Mouse (Mus musculus): ENCODE results near the gene Mllt10.
"Not testable (repeated sequence)": the region's sequence is repeated elsewhere in the genome, so short reads cannot be mapped to it uniquely, and the experiment has no call there.

Gene Mllt10

DNA sequence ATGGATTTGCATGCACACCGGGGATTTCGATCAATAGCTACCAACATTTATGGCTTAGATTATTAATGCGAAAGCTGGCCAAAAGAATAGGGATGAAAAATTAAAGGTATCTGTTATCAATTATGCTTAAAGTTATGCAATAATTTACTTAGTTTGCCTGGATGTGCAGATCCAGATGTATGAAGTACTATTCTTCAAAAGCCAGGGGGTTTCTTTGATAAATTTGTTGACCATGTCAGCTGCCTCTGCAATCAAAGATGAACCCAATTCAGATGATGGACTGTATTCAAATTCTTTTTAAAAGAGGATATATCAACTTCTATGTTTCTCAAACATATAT is 3.2 kb upstream of the Mllt10 start:
- no peak for DNase-seq (ENCODE audit: low spot score)

DNA sequence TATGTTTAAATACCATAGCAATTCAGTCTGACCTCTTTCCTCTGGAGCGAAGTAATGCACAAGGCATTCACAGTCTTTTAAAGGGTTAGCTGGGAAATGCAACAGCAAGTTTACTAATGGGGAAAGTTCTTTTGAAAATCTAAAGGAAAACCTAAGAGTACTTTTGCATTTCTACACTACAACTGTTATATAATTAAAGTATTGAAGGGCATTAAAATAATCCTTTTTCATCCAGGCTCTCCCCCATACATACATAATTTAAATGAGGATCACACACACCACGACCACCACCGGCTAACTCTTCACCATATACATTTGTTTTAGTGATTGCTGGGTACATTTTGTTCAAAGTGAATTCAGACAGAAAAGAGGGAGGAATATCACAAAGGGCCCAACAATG is 2.5 kb upstream of the Mllt10 start:
- no peak for DNase-seq (ENCODE audit: low spot score)

DNA sequence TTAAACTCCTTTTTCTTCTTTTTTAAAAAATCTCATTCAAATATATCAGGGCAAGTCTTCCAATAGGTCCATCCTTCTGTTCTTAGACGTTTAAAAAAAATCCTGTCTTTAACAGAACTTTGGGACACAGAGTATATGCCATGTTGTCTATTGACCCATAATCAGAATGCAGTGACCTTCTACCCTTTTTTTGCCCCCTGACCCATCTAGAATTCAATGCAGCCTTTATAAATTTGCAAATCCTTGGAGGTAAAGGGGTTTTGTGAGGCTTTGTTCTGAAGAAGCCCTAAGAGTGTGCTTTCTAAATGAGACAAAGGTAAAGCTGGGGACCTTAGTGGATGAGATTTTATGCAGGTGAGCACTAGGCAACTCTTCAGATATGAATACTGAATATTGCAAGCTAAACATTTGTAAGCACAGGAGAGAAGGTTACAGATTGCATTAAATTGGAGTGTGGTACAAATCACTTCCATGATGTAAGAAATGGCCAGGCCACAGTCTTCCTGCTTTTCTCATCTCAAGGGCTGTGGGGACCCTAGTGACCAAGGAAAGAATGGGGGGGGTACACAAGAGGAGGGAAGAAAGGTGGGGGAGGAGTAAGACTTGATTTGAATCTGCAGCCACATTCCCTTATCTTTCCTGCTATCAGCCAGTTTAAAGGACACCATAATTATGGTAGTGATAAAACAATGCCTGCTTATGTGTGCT is 1.6 kb upstream of the Mllt10 start:
- DNase-seq (ENCODE audit: low spot score), result no peak

DNA sequence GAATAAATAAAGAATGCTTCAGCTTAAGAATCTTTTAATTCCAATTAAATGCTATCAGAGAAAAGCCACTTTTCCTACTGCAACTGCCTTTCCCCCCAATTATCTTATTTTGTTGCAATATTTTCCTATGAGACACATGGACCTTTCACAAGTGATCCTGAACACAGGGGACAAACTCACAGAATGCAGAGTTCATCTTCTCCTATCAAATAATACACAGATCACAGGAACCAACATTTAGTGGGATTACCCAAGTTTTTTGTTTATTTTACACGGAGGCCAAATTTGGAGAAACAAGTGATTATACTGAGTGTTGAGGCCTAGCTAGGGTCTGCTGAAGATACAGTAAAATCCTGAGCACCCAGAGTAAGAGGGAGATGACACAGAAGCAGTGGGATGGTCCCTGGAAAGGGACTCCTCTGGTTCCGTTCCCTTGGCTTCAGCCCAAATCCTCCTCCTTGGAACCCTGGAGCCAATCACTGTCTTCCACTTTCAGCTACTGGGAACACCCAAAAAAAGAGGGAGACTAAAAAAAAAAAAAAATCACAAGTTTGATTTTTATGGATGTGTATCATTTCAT is 996 bp upstream of the Mllt10 start:
- DNase-seq (ENCODE audit: low spot score), result no peak

- no peak for DNase-seq (ENCODE audit: low spot score)
Measured at GRCm38 (mm10) chr2:18055929-18056785, 1.1 kb downstream of the Mllt10 start.

DNA sequence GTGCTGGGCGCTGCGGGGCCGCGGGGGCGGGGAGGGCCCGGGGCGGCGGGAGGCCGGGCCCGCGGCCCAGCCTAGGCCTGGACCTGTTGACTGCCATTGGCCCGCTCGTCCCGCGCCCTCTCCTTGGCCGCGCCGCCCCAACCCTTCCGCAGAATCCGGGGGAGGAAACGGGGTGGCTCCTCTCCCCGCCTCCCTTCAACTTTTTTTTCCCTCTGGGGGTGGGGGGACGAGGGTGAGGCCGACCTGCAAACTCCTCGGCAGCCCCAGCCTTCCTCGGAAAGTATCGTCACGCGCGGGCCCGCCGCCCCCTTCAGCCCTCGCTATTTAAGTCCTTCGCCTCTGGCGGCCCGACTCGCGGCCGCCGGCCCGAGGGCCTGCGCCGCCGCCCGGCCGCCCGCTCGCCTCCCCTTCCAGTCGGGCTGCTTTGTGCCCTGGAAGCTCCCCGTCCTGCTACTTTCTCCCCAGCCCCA is 1.8 kb downstream of the Mllt10 start:
- no peak for DNase-seq (ENCODE audit: low spot score)

- no peak for DNase-seq (ENCODE audit: low spot score)
Measured at GRCm38 (mm10) chr2:18057336-18058145, 2.5 kb downstream of the Mllt10 start.

- DNase-seq (ENCODE audit: low spot score), result no peak
Measured at GRCm38 (mm10) chr2:18058146-18058708, 3.2 kb downstream of the Mllt10 start.

DNA sequence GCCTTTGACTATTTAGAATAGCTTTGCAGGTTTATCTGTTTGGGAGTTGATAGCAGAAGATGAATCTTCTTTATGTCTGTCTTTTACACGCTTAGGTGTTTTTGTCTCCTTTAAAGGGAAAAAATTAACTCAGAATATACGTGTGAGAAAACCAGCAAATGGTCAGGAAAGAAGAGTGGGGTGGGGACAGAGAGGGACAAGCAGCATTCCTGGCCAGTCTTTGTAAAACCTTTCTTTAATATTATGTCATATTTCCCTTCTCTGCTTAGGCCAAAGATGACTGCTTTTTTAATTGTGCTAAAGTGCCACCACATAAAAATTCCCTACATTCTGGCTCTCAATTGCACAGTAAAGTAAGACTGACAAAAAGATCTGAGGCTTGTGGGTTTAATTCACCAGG is 4.0 kb downstream of the Mllt10 start:
- DNase-seq (ENCODE audit: low spot score), result no peak

- no peak for DNase-seq (ENCODE audit: low spot score)
Measured at GRCm38 (mm10) chr2:18059891-18060290, 4.9 kb downstream of the Mllt10 start.

DNA sequence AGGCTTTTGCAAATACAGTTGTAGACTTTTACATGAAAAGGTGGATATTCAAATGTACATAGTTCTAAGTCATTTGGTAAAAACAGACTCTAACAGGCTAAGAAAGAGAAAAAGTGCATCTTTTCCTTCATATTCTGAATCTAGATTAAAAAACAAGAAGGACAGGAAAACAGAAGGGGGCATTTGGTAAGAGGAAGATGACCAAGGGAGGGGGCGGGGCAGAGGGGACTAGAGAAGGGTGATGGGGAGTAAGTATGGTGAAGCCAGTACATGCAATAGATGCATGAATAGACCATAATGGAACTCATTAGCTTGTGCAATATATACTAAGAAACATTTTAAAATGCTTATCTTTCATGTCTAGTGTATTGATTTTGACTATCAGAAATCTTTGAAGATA is 5.4 kb downstream of the Mllt10 start:
- no peak for DNase-seq (ENCODE audit: low spot score)

DNA sequence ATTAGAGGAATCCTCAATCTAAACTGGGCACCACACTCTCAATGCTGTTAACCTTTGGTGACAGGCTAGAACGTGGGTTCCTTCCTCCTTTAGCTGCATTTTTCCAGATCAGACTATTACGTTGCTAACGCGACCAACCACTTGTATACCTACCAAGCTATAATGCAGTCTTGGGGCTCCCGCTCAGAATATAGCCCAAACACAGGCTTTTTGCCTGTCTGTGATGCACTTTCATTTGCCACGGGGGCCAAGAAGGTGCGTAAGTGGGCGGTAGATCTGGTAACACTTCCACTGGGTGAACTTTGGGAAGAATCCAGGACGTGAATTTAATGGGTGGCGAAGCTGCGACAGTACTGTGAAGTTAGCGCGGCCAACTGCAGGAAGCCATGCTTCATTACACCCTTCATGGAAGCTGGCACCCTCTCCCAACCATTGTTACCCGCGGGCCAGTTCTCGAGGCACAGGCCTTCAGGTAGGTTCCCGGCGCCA is 8.8 kb downstream of the Mllt10 start:
- DNase-seq (ENCODE audit: low spot score), result no peak

DNA sequence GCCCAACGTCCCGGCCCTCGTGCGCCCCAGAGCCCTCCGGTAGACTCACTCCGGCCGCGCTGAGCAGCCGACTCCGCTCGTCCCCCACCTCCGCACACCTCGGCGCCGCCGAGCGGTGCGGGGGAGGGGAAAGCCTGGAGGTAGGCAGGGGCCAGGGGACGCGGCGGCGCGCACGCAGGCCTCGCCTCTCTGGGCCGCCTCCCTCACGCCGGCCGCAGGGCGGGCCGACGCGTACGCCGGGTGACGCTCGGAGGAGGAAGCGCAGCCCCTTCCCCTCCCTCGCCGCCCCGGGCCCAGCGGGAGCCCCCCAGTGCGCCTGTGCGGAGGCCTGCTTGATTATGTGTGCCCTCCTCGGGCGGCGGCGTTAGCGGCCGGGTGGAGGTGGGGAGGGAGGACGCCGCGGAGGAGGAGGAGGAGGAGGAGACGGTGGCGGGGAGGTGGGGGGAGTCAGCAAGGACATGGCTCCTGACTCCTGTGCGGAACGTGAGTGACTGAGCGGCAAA is 9.4 kb downstream of the Mllt10 start:
- no peak for DNase-seq (ENCODE audit: low spot score)

GRCm38 (mm10) chr2:18064941-18065707 is 10.1 kb downstream of the Mllt10 start:
- DNase-seq (ENCODE audit: low spot score), result no peak

DNA sequence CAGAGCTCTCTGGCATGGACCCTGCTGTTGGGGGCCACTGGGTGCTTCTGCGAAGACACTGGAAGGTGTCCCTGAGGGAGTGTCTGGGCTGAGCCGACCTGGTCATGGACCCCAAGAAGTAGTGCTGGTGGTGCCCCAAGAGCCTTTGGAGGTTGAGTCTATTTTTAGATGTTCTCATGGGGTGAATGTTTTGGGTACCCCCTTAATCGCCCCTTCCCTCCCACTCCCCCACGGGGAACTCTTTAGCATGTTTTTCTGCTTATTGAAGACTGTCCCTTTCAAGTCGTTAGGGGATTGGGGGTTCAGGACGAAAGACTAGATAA is 10.6 kb downstream of the Mllt10 start:
- DNase-seq (ENCODE audit: low spot score), result no peak

DNA sequence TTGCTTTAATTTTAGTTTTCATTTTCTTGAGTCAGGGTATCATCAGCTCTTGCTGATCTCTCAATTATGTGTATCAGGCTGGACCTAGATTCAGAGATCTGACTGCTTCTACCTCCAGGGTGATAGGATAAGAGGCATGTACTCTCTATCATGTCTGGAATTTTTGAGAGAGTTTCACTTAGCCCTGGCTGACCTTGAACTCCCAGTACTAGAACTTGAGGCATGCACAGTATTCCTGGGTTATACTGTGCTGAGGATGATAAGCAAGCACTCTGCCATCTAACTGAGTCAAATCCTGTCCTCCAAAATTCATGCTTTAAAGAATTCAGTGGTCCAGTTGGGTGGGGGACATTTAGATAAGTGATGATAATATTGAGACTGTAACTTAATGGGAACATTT is 11.4 kb downstream of the Mllt10 start:
- no peak for DNase-seq (ENCODE audit: low spot score)

DNA sequence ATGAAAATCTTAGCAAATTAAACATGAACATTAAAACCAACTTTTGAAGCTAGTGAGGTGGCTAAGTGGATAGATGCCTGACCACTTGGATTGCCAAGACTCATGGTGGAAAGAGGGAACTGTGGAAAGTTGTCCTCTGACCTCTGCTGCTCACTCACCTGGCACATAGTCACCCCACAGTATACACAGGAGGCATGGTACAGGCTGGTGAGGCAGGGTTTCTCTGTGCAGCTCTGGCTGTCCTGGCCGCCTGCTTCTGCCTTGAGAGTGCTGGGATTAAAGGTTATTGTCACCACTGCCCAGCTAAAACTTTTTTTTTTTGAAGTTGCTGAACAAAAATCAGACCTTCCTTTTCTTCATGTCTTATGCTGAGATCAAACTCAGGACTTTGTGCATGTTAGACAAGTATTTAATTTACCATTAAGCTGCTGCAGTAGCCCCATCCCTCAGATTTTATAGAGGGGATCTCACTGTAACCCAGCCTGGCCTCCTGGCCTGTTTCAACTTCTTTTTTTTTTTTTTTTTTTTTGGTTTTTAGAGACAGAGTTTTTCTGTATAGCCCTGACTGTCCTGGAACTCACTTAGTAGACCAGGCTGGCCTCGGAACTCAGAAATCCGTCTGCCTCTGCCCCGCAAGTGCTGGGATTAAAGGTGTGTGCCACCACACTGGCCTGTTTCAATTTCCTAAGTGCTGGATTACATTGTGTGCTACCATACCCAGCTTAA is 13.2 kb downstream of the Mllt10 start:
- no peak for DNase-seq (ENCODE audit: low spot score)

DNA sequence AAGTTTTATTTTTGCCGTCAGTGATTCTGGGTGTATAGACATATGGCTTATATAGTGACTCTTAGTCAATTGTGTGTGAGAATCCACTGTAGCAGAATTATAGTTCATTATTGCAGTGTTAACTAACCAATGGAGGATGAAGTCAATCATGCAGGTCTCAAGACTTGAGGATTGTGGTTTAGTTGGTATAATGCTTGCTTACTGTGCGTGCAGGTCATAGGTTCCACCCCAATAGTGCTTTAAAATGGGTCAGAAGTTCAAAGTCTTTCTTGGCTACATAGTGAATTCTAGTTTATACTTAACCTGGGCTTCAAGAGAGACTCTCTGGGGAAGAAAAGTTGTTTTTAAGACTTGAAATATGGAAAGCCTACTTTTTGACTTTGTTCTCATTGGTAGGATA is 16.9 kb downstream of the Mllt10 start:
- DNase-seq (ENCODE audit: low spot score), result no peak

DNA sequence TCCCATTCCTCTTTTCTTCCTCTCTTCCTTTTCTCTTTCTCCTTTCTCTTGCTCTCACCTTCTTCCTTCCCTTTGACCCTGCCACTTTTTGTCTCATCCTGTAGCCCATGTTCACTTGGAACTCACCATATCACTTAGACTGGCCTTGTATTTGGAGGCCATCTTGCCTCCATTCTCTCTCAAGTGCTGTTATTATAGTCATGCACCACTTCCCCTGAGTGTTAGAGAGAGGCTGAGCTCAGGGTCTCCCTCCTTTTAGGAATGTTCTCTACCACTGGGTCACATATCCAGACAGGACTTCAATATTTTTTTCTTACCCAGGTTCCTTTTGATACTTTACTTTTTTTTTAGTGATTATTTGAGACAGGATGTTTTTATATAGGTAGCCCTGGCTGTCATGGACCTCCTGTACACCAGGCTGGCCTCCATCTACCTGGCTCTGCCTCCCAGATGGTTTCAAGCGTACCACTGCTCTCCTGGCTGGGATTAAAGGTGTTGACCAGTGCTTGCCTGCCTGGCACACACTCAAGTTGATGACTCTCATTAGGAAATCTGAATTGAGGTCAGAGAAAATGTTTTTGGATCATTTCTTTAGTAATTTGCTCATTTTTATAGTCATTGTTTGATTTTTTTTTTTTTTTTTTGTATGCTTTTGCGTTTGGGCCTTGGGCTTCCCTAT is 25.3 kb downstream of the Mllt10 start:
- DNase-seq (ENCODE audit: low spot score), result no peak

DNA sequence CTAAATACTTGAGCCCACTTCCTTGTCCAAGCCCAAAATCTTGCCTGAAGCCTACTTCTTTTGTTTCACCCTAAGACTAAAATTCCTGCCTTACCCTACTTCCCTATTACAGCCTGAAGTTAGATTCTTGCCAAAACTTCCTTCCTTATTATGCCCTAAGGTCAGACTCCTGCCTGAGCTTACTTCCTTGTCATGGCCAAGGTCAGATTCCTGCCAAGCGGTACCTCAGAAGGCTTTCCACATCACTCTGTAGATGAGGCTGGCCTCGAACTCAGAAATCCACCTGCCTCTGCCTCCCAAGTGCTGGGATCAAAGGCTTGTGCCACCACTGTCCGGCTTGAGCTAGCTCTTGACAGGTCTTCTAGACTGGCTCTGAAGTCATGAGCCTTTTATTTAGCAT is 32.7 kb downstream of the Mllt10 start:
- not testable (repeated sequence) for DNase-seq (ENCODE audit: low spot score)
